Mouse (Mus musculus): Measurements from ENCODE around the gene A230072I06Rik.

A230072I06Rik gene

DNA sequence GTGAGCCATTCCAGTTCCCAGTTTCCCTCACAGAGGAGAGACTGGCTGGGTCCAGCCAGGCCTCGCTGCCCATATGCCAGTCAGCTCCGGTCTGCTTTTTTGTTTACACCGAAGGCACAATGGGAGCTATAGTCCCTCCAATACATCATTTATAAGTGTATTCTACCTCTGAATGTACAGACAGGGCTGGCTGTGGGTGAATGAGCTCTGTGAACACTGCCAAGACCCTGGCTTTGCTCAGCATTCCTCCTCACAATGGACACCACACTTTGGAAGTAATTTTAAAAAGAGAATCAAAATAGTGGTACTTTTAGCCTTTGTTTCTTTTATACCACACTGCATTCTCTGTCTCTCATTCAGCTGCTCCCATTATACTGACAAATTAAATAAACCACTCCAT, 44.6 kb downstream of the A230072I06Rik start:
- DNase-seq (ENCODE audit: extremely low spot score) = no peak

DNA sequence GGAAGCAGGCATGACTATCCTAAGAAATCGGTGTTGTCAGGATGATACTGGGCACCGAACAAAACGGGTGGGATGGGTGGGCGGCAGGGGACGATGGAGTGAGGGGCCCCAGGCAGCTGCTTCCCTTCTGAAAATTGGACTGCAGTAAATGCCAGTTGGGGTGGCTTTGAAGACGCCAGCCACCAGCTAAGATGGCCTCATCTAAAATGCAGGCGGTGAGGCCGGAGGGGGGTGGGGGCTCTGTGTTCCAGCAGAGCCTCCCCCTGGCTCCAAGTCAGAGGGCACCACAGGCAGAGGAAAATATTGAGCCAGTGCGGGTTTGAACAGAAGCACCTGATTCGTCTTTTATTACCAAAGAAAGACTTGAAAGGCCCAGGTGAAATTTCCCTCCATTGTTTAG, 45.9 kb downstream of the A230072I06Rik start:
- DNase-seq (ENCODE audit: extremely low spot score) = no peak

DNA sequence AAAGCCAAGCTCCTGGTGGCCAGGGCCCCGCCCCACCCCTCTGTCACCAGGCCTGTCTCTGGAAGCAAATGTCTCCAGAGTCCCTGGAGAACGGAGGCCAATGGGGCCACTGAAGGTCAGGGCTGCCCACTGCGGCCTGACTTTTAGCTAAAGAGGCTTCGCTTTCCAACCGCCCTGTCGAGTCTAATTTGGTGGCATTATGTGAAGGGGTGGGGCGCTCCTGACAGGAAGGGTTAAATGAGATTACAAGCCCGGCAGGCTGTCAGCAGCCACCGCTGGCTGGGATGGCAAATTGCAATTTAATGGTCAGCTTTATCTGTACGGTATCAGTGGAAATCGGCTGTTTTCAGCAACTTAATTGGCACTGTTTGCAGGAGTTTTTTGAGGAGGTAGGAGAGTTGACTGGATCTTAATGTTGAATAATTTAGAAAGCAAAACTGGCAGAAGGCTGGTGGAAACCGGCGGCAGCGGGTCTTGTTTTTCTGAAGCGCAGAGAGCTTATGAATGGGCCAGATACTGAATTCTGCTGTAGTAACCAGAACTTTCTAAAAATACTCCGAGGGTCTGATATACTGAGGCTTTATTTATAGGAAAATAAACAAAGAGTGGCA, 46.5 kb downstream of the A230072I06Rik start:
- peak; percentile 71 for DNase-seq (ENCODE audit: extremely low spot score)

DNA sequence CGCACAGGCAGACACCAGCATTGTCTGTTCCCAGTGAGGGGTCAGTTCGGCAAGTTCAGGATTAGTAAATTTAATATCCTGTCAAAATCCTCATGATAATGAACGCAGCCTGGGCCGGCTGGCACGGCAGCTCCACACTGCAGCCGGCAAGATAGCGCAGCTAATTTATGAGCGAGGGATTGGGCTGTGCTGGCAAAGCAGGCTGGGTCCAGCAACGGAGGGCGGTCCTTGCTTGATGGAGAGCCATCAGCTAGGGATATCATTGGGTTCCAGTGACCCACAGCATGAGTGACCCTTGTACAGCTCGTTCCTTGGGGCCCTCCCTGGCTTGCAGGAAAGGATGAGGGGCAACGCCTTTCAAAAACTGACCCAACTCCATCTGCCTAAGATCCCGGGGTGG, 48.6 kb downstream of the A230072I06Rik start:
- no peak for DNase-seq (ENCODE audit: extremely low spot score)

DNA sequence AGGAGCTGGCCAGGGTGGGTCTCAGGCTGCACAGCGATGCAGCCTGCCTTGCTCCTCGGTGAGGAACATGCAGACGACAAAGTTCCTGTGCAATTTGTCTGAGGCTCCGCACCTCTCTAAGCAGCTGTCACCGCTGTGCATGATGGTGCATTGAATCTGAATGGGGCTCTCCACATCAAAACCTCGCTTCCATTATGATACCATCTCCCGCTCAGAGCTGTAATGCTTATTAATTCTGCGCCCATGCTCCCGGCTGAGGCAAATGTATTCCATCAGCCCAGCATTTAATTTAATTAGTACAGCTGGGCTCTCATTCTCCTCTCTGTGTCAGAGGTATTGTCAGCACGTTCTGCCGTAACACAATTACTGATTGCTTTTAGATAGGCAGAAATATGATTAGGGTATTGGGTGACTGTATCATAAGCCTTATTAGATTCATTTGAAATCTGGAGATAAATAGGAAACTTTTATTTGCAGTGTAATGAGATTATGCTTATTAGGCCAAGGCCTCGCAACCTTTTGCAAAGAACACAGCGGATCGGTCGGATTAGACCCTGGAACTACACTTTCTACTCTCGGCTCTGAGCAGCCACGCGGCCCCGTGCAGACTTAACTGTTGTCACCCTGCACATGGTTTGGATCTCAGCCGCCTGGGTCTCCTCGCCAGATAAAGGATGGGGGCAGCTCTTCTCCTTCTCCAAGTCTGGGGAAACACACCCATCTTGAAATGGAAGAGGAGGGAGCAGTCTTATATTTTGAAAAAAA, 49.3 kb downstream of the A230072I06Rik start:
- DNase-seq (ENCODE audit: extremely low spot score) = no peak

DNA sequence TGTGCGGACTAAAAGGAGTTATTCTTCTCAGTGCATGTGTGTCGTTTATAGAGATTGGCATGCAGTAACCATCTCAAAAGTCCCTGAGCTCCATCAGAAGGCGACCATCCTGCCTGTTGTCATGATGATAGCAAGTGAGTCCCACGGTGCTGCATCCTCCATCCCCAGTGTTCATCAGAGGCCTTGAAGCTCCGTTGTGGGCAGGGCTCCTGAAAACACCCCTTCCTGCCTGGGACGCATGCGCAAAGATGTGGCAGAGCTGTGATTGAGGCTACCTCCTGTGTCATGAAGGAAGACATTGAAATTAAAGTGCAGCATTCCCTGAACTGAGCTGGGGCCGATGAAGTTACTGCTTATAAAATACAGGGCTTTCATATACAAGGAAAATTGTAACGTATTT, 49.9 kb downstream of the A230072I06Rik start:
- no peak for DNase-seq (ENCODE audit: extremely low spot score)

DNA sequence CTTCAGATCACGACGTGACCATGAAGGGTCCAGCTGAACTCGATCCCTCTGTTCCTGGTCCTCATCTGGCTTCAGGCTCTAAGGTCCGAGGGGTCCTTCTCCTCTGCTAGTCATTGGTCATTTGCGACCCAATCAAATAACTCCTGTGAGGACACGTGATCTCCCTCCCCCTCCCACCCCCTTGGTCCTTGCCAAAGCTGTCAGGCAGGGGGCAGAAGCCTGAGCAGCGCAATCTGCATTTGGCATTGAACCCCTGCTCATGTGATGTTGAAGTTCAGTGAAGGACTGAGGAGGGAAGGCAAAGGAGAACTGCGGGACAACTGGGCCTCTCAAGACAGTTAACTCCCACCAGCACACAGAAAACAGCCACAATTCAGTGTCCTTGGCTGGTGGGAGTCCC, 51.4 kb downstream of the A230072I06Rik start:
- DNase-seq (ENCODE audit: extremely low spot score) = peak; percentile 37
